Mouse (Mus musculus): ENCODE measurements around the gene Esr2. TPM values are rescaled to one million over a fixed set of nuclear protein-coding genes. Genes with fewer than 3 reads are reported as not detected.
"Not testable (repeated sequence)": the region's sequence is repeated elsewhere in the genome, so short reads cannot be mapped to it uniquely, and the experiment has no call there.

The Esr2 gene
- total and polyA plus RNA-seq, 3 experiments, result 0.03 TPM; not detected in 2

DNA sequence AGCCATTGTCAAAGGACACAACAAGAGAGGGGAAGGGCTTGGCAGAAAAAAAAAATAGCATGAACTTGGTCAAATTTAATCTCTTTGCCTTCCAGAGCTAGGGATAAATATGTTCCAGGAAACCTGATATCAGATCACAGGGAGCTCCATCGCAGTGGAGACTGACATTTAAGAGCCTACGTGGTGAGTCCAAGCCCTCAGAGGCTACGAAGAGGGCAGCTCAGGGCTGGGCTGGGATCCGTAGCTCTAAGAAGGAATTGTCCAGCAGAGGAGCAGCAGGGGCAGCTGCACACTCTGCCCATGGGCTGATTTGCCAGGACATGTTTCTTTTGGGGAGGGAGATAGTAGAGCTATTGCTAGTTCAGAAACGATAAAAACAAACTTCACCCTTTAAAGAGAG lies 11.4 kb downstream of the Esr2 start:
- Histone ChIP-seq H3K9ac (ENCODE audit: control insufficient read depth, low read depth, low read length, poor library complexity, severe bottlenecking) (no peak overlapping the region), H3K27ac (ENCODE audit: control insufficient read depth, low read depth, low read length) (no peak overlapping the region), H3K4me1 (ENCODE audit: control insufficient read depth in 1 of 2, insufficient read depth in 2 of 2, low read length in 2 of 2) (no peaks in the 10 kb centered on the region), H3K9me3 (replicated peaks; ENCODE audit: insufficient read depth, low read length) (no peaks in the 10 kb centered on the region), H3K27me3 (ENCODE audit: control insufficient read depth in 1 of 2, insufficient read depth in 2 of 2, low read length in 2 of 2) (peaks cover 5 to 9% of the 10 kb centered on the region in 2 experiments), H3K4me3 (ENCODE audit: control insufficient read depth in 1 of 2, insufficient read depth in 1 of 2, low read depth in 2 of 2, low read length in 2 of 2) (no peak overlapping the region), H3K36me3 (ENCODE audit: control insufficient read depth in 1 of 2, insufficient read depth in 2 of 2, low read length in 2 of 2) (no peaks in the 10 kb centered on the region), H3K79me2 (ENCODE audit: control insufficient read depth, insufficient read depth, low read length, poor library complexity) (no peaks in the 10 kb centered on the region)
- no peak for TF ChIP-seq POLR2A (IDR thresholded peaks at IDR 0.05; ENCODE audit: control insufficient read depth in 1 of 2, insufficient read depth in 1 of 2, low read depth in 1 of 2, low read length in 2 of 2, poor library complexity in 1 of 2)
- TF ChIP-seq POLR2AphosphoS5 (IDR thresholded peaks at IDR 0.05; ENCODE audit: borderline replicate concordance, low read depth, low read length), result no peak
- no peak for TF ChIP-seq E2F4 (IDR thresholded peaks at IDR 0.05; ENCODE audit: borderline replicate concordance, low read depth, low read length)
- no peak for TF ChIP-seq ZNF384 (IDR thresholded peaks at IDR 0.05; ENCODE audit: low read depth, low read length)
- no peak for TF ChIP-seq CTCF (IDR thresholded peaks at IDR 0.05 in 2 of 3, conservative IDR thresholded peaks at IDR 0.05 in 1 of 3; ENCODE audit: control insufficient read depth in 1 of 3, insufficient read depth in 1 of 3, low read depth in 2 of 3, low read length in 3 of 3, poor library complexity in 1 of 3, severe bottlenecking in 1 of 3)
- TF ChIP-seq UBTF (IDR thresholded peaks at IDR 0.05; ENCODE audit: borderline replicate concordance, insufficient read depth, low read depth, low read length), result no peak
- no peak for TF ChIP-seq ETS1 (IDR thresholded peaks at IDR 0.05; ENCODE audit: low read depth, low read length)
- no peak for TF ChIP-seq MYB (IDR thresholded peaks at IDR 0.05; ENCODE audit: low read depth, low read length)
- no peak for TF ChIP-seq ZMIZ1 (IDR thresholded peaks at IDR 0.05; ENCODE audit: low read depth, low read length)
- no peak for TF ChIP-seq BHLHE40 (IDR thresholded peaks at IDR 0.05; ENCODE audit: borderline replicate concordance, low read depth, low read length)
- no peak for TF ChIP-seq TAL1 (IDR thresholded peaks at IDR 0.05; ENCODE audit: low read length)
- no peak for TF ChIP-seq GATA1 (IDR thresholded peaks at IDR 0.05; ENCODE audit: low read depth, low read length)
- DNase-seq (ENCODE audit: low read depth, low spot score), result no peak

DNA sequence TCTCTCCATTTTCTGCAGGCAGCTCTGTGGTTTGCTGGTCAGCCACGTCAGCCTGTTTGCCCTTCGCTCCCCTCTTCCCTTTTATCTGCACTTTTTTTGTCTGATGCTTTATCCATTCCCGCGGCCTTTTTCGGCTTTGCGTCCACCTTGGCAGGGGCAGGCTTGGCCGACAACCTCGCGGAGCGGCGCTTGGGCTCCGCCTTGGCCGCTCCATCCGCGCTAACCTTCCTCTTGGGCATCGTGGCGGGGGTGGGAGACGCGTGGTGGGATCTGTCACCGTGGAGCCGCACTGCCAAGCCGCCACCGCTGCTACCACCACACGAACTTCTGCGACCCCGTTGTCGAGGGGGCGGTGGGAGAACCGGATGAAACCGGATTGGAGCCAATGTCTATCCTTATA lies 24.7 kb downstream of the Esr2 start:
- not testable (repeated sequence) for H3K4me3 ChIP-seq (ENCODE audit: control insufficient read depth in 1 of 2, insufficient read depth in 1 of 2, low read depth in 2 of 2, low read length in 2 of 2); H3K27ac ChIP-seq (ENCODE audit: control insufficient read depth, low read depth, low read length); DNase-seq (ENCODE audit: low read depth, low spot score); H3K36me3 ChIP-seq (ENCODE audit: control insufficient read depth in 1 of 2, insufficient read depth in 2 of 2, low read length in 2 of 2); H3K4me1 ChIP-seq (ENCODE audit: control insufficient read depth in 1 of 2, insufficient read depth in 2 of 2, low read length in 2 of 2); H3K79me2 ChIP-seq (ENCODE audit: control insufficient read depth, insufficient read depth, low read length, poor library complexity); H3K9me3 ChIP-seq (replicated peaks; ENCODE audit: insufficient read depth, low read length); H3K9ac ChIP-seq (ENCODE audit: control insufficient read depth, low read depth, low read length, poor library complexity, severe bottlenecking)
- peaks cover 15 to 16% of the 10 kb centered on the region in 2 experiments for H3K27me3 ChIP-seq (ENCODE audit: control insufficient read depth in 1 of 2, insufficient read depth in 2 of 2, low read length in 2 of 2)

DNA sequence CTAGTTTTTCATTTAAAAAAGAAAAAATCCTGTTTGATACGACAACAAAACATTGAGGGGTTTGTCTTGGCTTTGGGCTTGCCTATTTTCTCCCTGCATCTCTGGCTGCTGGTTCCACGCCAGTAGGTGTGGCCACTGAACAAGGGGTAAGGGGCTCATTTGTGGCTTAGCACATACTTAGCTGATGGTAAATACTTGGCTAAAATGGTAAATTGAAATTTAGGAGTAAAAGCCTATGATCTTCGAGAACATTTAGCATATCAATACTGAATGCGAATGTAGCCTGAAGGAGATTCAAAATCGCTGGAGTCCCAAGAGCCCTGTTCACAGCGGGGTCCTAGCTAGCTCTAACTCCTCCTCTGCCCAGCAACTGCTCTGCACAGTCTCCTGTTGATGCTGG lies 40.4 kb downstream of the Esr2 start:
- Histone ChIP-seq H3K27me3 (ENCODE audit: control insufficient read depth in 1 of 2, insufficient read depth in 2 of 2, low read length in 2 of 2) (peaks cover 23 to 32% of the 10 kb centered on the region in 2 experiments), H3K9me3 (replicated peaks; ENCODE audit: insufficient read depth, low read length) (no peaks in the 10 kb centered on the region), H3K79me2 (ENCODE audit: control insufficient read depth, insufficient read depth, low read length, poor library complexity) (no peaks in the 10 kb centered on the region), H3K4me3 (ENCODE audit: control insufficient read depth in 1 of 2, insufficient read depth in 1 of 2, low read depth in 2 of 2, low read length in 2 of 2) (no peak overlapping the region), H3K27ac (ENCODE audit: control insufficient read depth, low read depth, low read length) (no peak overlapping the region), H3K9ac (ENCODE audit: control insufficient read depth, low read depth, low read length, poor library complexity, severe bottlenecking) (no peak overlapping the region), H3K36me3 (ENCODE audit: control insufficient read depth in 1 of 2, insufficient read depth in 2 of 2, low read length in 2 of 2) (no peaks in the 10 kb centered on the region), H3K4me1 (ENCODE audit: control insufficient read depth in 1 of 2, insufficient read depth in 2 of 2, low read length in 2 of 2) (no peaks in the 10 kb centered on the region)
- DNase-seq (ENCODE audit: low read depth, low spot score), result no peak
- no peak for TF ChIP-seq ZNF384 (IDR thresholded peaks at IDR 0.05; ENCODE audit: low read depth, low read length)
- no peak for TF ChIP-seq CHD2 (IDR thresholded peaks at IDR 0.05; ENCODE audit: low read length)
- no peak for TF ChIP-seq MAFK (IDR thresholded peaks at IDR 0.05; ENCODE audit: borderline replicate concordance, low read depth, low read length)
- no peak for TF ChIP-seq RCOR1 (IDR thresholded peaks at IDR 0.05; ENCODE audit: low read depth, low read length)
- TF ChIP-seq MAZ (IDR thresholded peaks at IDR 0.05; ENCODE audit: low read depth, low read length), result no peak
- no peak for TF ChIP-seq NELFE (IDR thresholded peaks at IDR 0.05; ENCODE audit: low read depth, low read length)
- no peak for TF ChIP-seq ZC3H11A (IDR thresholded peaks at IDR 0.05; ENCODE audit: low read depth, low read length)
- TF ChIP-seq UBTF (IDR thresholded peaks at IDR 0.05; ENCODE audit: borderline replicate concordance, insufficient read depth, low read depth, low read length), result no peak

All from MEL (cell line).